Mouse (Mus musculus) kidney, postnatal 36 days (tissue): ENCODE measurements around the gene Tomm20.
"Not testable (repeated sequence)": the region's sequence is repeated elsewhere in the genome, so short reads cannot be mapped to it uniquely, and the experiment has no call there.

ENCODE experiments used
- DNase-seq, 2 experiments: peaks; one replicate each; pipeline ENCODE4 v3.0.0; 2021 to 2022; ENCODE audit warnings: mixed read lengths in 2 of 2

The Tomm20 gene

GRCm38 (mm10) chr8:126917179-126917905, 28.3 kb downstream of the Tomm20 start:
- peak; percentile 35 to 60 for DNase-seq

DNA sequence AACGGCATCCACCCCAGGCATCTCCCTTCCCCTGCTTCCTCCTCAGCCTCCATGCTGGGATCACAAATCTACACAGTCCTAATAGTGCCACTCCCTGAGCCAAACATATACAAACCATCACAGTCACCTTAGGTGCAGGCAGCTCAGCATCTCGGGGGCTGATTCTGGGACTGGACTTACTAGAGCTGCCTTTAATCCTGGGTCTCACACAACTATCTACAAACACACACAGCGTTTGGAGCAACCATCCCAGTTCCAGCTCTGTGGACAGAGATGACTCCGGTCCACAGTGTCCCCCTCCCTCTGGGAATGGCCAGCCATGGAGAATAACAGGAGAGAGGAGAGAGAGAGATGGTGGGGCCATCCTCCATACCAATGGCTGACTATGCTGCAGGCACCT, 29.0 kb downstream of the Tomm20 start:
- no peak for DNase-seq

DNA sequence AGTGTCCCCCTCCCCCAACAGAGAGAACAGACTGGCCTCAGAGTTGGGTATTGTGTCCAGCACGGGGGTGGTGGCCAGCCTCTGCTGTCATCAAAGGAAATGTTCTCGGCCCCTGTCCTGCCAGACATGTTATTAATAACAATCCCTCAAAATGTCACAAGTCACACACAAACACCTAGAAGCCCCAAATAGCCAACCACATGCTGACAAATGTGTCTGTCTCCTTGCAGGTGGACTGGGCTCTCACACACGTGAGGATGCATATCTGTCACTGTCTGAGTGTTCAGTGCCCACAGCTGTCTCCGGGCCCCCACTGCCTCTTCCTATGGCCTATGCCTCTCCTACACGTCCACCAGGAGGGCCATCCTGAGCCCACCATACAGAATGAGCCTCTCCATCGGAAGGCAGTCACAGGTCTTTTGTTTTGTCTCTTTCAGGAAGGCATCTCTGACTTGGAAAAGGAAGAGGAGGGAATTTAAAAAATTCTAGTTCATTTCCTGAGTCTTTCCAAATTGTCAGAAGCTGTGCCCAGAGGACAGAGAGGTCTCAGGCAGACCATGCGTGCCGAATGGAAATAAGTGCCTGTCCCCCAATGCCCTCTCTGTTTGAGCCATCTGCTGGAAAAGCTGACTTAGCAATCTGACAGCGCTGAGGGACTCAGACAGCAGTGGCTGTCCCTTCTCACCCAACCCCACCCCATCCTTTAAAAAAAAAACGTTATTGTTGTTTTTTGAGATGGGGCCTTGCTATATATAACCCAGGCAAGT, 30.9 kb downstream of the Tomm20 start:
- peak; percentile 48 to 70 for DNase-seq

- DNase-seq: not testable (repeated sequence)
Measured at GRCm38 (mm10) chr8:126914107-126914490, 31.5 kb downstream of the Tomm20 start.

DNA sequence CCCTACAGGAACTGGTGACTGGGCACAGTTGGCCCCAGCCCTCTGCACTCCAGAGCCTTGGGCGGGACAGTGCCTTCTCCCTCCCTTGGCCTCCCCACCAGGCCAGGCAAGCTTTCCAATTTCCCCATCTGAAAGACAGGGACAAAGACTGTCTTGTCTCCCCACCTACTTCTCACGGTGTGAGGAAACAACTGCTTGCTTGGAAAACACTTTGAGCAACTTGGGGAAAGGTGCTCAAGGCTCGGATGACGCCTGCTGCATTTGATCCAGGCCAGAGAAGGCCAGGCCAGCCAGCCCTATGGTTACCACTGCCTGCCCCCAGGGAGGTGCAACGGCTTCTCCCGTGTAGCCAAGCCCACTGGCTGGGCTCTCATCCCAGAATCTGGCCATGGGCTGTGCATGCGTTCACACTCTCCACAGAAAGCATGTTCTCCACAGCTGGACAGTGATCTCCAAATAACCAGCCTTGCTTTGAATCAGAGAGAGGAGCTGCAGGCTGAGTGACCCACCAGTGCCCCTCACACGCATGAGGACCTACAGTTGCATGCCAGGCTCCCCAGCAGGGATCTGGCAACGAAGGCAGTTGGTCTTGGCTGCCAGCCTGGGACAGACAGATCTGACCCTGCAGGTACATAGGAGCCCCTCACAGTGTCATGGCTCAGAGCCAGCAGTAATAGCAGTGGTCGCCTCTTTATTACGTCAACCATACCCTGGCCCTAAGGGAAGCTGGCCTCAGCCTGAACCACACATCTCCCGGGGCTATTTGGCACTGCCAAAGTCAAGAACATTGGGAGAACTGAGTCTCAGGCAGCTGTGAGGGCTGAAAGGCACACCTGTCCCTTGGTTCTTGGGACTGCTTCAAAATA, 32.2 kb downstream of the Tomm20 start:
- peak; percentile 69 to 70 for DNase-seq

DNA sequence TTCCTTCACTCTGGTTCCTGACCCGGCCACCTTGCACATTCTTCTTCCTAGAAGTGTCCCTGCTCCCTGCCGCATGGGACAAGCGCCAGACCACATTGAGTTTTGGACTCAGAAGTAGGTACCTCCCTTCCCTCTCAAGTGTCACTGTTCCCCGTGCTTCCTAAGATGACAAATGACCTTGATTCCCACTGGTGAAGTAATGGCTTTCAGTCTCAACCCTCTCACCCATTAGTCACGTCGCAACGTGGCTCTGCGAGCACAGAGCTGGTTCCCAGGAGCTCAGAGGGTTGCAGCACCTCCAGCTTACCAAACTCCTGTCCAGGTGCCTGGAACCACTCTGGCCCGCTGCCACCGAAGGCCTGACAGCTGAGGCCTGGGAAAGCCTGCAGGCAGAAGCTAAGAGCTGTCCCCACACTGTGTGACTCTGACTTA, 36.3 kb downstream of the Tomm20 start:
- peak; percentile 80 to 81 for DNase-seq

DNA sequence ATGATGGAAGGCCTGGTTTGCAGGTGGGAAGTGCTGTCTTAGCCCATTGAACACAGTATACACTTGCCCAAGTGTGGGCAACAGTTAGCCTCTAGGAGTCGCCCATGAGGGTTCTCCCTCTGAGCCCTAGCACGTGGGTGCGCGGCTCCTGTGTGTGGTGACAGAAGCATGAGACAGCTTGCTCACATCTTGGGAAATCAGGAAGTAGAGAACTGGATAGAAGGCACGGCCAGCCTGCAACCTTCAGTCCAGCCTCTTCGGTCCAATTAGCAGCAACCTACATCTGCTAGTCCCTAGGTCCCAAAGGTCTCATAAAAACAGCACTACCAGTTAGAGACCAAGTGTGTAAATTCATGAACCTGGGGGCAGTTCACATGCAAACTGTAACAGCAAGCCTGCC, 36.8 kb downstream of the Tomm20 start:
- peak in 1 of 2 experiments; percentile 53 for DNase-seq

- peak; percentile 61 to 70 for DNase-seq
Measured at GRCm38 (mm10) chr8:126907968-126908367, 37.7 kb downstream of the Tomm20 start.

- peak; percentile 62 to 77 for DNase-seq
Measured at GRCm38 (mm10) chr8:126907374-126907773, 38.3 kb downstream of the Tomm20 start.

GRCm38 (mm10) chr8:126905387-126905786, 40.3 kb downstream of the Tomm20 start:
- DNase-seq: peak in 1 of 2 experiments; percentile 52

DNA sequence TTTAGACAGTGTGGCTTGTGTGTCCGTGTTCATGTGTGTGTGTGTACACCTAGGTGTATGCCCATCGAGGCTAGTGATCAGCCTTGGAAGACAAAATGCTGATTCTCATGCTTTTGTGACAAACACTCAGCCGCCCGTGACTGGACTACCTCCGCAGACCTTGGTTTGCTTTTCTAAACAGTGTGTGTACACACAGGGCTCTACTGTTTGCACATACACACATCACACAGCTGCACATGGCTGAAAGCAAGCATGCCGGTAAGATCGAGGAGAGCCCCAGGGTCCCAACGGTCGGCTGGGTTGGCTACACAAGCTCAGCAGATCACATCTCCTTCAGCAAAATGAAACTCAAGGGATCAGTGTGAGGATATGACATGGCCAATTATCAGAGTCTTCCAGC, 41.7 kb downstream of the Tomm20 start:
- no peak for DNase-seq

GRCm38 (mm10) chr8:126903224-126903895, 42.3 kb downstream of the Tomm20 start:
- peak; percentile 61 to 82 for DNase-seq

DNA sequence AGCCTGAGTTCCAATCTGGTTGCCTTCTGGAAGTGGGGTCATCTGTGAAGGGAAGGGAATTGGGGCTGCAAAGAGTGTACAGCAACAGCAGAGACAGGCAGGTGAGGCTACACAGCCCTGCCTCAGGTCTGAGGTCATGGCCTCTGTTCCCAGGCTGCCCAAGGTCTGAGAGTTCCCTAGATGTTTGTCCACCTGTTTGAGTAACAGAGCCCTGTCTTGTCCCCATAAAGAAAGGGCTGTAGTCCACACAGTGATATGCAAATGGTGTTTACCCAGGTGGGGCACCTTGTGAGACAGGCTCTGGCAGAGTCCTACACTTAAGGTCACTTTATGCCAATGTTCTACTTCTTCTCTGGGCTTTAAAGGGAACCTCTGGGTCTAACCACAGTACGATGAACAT, 44.0 kb downstream of the Tomm20 start:
- DNase-seq: no peak

- DNase-seq: no peak
Measured at GRCm38 (mm10) chr8:126901049-126901448, 44.6 kb downstream of the Tomm20 start.

DNA sequence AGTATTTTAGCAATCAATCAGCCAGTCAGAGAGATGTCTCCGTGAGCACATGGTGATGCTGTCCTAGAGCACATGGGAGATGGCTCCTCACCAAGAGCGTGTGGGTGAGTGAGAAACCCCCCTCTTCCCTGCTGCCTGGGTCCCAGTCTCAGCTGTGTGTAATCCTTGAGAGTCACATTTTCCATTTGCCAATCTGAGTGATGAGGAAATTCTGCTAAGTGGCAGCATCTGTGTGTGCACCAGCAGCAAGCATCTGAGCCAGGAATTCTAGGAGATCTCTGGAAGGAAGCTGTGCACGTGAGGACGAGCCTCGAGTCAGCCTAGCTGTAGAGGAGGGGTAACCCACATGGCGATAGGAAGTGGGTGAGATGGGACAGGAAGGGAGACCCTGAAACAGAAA, 50.5 kb downstream of the Tomm20 start:
- no peak for DNase-seq

GRCm38 (mm10) chr8:126887639-126888006, 58.0 kb downstream of the Tomm20 start:
- DNase-seq: no peak

DNA sequence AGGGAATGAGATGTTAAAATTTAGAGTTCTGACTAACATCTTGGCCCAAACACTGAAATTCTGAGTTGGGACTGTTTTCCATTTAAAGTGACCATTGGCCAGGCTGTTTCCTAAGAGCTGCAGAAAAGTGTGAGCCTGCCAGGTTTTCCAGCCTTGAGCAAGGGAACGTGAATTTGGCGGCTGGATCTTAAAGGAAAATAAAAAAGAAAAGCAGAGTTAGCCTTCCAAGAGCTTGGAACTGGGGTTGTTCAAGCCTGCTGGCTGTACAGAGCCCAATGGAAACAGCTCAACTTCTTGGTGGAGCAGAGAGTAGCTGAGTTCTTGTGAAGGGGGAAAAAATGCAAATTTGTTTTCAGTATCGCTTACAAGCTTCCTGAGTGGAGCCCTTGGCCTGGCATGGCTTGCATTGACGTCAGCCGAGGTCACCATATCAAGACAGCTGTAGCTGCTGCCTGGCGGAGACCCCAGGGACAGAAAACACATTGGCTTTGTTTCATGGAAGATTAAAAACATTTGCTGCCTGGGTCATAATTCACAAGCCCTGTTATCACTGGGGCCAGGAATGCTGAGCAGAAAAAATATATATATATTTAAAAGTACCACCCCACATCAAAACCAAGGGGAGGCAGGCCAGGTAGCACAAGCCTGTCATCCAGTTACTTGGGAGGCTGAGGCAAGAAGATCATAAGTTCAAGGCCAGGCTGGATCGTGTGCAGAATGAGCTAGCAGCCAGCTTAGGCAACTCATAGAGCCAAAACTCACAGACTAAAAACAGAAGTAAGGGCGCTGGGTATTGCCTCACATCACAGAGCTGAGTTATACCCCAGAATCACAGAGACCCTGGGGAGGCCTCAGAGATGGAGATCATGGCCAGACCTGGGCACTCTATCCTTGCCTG, 58.7 kb downstream of the Tomm20 start:
- peak; percentile 72 to 80 for DNase-seq

- peak; percentile 49 to 63 for DNase-seq
Measured at GRCm38 (mm10) chr8:126885554-126886485, 59.8 kb downstream of the Tomm20 start.

DNA sequence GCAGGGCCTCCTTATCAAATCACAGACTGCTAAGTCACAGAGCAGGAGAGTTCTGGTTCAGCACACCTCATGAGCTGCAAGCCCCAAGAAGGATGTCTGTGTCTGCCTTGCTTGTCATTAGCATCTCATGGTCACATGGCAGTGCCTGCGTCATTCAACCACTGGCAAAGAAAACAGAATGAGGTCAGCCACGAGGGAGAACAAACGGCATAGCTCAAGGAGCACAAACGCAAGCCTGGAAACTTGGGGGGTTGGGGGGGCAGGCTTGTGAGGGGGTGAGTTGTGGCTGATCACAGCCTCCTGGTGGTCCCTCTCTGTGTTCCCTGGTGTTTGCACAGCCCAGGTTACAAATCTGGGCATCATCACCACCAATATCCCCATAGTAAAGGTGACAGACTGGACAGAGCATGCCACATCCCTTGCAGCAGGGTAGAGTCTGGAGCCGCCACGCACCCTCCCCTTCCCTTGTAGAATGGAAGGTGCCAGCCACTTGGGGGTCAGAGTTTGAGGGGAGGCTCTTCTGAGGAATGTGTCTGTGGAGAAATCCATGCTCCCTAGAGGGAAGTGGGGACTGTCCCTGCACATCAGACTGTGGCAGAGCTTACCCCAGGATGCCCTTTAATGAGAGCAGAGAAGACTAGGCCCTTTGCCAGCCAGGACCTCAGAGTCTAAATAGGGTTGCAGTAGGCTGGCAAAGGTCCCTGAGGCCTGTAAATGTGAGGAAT, 61.3 kb downstream of the Tomm20 start:
- DNase-seq: peak; percentile 57 to 74

DNA sequence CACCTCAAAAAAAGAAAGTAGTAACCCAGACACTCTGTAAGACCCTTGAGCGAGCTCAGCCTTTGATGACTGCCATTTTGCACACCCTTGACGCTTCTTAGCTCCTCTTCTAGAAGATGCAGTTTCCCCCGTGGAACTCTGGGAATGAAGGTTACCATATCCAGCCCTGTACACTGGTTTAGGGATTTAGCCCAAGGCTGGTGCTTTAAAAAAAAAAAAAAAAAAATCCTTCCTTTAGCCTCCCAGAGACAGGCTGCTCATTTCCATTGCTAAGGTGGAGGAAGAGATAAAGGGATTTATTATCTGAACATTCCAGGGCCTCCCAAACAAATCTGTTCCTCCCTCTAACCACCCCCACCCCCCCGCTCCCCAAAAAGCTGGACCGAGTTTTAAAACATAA, 61.9 kb downstream of the Tomm20 start:
- no peak for DNase-seq
